Mouse (Mus musculus) kidney, postnatal 4 days (tissue): ENCODE measurements around the gene Col26a1.
A peak's percentile ranks its signal among the peaks of the same experiment; 100 is the strongest.

ENCODE experiments used
- DNase-seq, 2 experiments: peaks; one replicate each; pipeline ENCODE4 v3.0.0; 2021; ENCODE audit warnings: mixed read lengths in 2 of 2

Gene Col26a1

DNA sequence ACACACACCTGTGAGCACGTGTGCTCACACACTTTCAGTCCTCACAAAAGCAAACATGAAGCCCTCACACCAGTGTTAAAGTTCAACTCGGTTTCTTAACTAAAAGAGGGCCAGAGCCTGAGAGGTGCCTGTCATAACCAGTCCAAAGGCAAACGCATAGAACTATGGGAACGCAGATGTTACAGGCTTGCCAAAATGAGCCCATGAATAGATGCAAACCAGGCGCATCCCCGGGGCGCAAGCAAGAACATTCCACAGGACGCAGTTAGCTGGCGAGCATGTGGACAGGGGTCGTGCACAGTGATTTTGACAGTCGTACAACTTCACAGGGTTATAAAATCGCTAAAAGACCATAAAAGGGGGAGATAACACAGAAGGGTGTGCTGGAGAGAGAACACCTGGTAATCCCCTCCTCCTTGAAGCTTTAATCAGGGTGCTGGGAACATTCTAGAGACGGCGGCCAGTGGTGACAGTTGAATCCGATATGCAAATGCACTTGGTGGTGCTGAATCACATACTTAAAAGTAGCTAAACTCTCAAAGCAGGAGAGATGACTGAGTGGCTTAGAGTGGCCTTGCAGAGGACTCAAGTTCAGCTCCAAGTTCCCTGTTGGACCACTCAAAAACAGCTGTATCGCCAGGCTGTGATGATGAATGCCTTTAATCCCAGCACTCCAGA lies 76.5 kb downstream of the Col26a1 start:
- peak in 1 of 2 experiments; percentile 39 for DNase-seq

- DNase-seq: peak; percentile 41 to 42
Observed at GRCm38 (mm10) chr5:136805019-136805418, 78.0 kb downstream of the Col26a1 start.

GRCm38 (mm10) chr5:136804246-136804645 lies 78.8 kb downstream of the Col26a1 start:
- no peak for DNase-seq

DNA sequence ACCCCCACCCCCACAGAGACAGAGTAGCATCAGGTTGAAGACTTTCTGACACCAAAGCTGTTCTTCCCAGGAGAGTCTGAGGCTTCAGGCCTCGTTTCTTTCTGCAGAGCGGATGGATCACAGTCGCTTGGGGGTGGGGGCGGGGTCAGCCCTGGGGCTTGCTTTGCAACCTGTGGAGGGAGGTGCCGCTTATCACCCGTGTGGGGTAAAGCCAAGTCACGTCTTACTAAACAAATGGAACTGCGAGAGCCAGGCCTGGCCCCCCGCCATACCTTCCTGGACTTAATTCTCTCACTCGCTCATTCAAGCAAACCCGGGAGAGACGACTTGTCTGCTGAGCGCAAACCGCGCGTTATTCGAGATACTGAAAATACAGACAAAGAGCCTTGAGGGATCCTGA lies 80.3 kb downstream of the Col26a1 start:
- DNase-seq: peak; percentile 62 to 67

GRCm38 (mm10) chr5:136796917-136797316 lies 86.1 kb downstream of the Col26a1 start:
- peak in 1 of 2 experiments; percentile 49 for DNase-seq

DNA sequence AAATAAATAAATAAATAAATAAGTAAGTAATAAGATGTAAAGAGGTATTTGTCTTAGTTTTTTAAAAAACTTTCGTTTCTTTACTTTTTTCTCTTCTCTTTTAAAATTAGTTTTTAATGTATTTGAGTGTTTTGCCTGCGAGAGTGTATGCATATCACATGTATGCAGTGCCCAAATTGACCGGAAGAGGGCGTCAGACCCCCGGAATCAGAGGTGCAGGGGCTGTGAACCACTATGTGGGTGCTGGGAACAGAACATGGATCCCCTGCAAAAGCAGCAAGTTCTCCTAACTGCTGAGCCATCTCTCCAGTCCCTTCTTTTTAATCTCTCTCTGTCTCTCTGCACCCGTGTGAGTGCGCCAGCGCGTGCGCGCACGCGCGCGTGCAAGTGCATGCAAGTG lies 89.2 kb downstream of the Col26a1 start:
- no peak for DNase-seq

GRCm38 (mm10) chr5:136792541-136792940 lies 90.5 kb downstream of the Col26a1 start:
- DNase-seq: no peak

GRCm38 (mm10) chr5:136791204-136791603 lies 91.8 kb downstream of the Col26a1 start:
- no peak for DNase-seq

GRCm38 (mm10) chr5:136790570-136791196 lies 92.3 kb downstream of the Col26a1 start:
- peak; percentile 94 to 96 for DNase-seq

GRCm38 (mm10) chr5:136784531-136784930 lies 98.5 kb downstream of the Col26a1 start:
- no peak for DNase-seq

GRCm38 (mm10) chr5:136782600-136782999 lies 100.4 kb downstream of the Col26a1 start:
- no peak for DNase-seq

DNA sequence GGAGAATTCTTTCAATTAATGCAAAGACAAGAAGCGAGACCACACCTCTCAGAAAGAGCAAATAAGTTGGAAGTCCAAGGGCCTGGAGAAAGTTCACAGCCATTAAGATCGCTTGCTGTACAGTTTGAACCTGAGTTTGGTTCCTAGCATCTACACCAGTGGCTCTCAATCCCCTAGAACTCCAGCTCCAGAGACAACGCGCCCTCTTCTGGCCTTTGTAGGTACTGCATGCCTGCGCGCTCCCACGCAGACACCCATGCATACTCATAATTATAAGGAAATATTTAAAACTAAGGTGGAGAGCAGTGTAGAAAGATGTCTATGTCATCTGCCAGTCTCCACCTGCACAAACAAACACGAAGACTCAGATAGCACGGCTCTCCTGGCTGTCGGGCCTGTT lies 102.5 kb downstream of the Col26a1 start:
- DNase-seq: peak; percentile 68 to 72

DNA sequence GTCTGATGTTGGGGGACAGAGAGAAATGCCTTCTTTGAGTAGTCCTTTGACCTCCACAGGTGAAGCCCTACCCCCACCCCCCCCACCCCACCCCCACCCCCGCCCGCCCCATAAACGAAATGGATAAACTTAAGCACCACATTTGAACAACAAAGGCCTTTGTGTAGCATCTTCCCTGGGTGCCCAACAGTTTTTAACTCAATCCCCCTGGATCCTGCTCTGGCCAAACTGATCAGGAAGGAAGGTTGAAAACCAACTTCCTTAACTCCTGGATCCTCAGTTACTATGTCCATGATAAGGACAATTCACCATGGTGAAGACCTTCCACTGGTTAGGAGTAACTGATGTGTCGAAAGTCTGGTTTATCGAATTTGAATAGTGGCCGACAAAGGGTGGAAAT lies 103.1 kb downstream of the Col26a1 start:
- no peak for DNase-seq

DNA sequence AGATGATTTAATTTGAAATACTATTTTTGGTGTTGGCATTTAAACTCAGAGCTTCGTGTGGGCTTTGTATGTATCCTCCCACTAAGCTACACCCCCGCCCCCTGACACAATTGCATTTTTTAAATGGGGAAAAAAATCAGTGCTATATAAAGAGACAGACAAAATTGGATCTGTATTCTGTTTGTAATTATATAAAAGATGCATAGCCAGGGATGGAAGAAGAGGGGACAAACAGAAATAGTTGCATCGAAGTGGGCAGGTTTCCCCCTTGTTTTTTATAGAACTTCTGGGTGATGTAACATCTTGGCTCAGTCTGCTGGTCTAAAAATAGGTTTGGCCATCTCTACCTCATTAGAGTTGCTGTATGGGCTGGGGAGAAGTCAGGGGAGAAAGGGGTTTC lies 107.5 kb downstream of the Col26a1 start:
- DNase-seq: no peak

GRCm38 (mm10) chr5:136773044-136774039 lies 109.7 kb downstream of the Col26a1 start:
- no peak for DNase-seq

GRCm38 (mm10) chr5:136771132-136771531 lies 111.9 kb downstream of the Col26a1 start:
- DNase-seq: no peak

DNA sequence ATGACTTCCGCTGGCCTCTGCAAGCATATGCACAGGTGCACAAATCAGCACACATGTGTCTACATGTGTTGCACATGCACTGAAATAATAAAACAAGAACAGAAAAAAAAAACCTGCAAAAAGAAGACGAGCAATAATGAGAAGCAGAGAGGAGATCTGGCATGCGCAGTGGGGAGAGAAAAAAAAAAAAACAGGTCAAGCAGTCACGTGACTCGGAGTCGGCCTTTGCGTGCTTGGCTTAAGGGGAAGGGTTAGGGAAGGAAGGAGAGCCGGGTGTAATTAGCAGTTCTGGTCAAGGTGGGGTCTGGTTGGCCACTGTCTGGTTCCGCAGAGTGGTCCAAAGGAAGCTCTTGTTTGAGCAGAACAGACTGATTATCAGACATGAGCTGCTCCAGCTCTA lies 115.7 kb downstream of the Col26a1 start:
- no peak for DNase-seq

DNA sequence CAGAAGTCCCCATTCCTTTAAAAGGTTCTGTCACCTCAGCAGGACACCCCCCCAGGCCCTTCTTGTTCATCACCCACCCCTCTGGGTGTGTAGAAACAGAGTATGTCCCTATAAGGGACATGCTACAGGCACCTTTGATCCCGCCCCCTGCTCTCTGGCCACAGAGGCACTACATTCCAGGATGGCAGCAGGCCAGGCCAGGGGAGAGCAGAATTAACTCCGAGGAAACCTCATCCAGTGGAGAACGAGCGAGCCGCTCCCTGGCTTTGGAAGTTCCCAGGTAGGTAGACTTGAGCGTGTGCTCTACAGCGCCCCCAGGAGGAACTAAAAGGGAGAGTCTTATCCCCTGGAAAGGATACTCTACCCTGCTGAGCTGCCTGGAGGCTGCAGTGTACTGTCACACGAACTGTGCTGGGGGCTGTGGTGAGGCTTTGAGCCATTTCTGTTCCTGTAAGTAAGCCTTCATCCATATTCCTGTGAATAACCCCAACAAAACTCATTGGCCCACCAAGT lies 118.8 kb downstream of the Col26a1 start:
- DNase-seq: peak; percentile 39 to 53

DNA sequence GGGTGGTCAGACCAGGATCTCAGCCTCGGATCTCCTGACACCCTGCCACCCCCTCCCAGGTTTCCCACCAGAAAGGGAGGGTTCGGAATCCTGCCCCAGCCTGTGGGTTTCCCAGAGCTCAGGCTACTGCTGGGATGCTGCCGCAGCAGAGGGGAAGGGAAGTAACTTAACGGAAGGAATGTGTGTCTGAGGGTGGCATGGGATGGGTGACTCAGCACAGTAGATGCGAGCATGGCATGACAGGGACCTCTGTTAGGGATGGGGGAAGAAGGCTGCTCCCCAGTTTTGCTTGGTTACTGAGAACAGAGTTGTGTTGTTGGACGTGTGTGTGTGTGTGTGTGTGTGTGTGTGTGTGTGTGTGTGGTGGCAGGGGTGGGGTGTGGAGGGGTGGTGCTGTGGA lies 122.7 kb downstream of the Col26a1 start:
- DNase-seq: no peak

DNA sequence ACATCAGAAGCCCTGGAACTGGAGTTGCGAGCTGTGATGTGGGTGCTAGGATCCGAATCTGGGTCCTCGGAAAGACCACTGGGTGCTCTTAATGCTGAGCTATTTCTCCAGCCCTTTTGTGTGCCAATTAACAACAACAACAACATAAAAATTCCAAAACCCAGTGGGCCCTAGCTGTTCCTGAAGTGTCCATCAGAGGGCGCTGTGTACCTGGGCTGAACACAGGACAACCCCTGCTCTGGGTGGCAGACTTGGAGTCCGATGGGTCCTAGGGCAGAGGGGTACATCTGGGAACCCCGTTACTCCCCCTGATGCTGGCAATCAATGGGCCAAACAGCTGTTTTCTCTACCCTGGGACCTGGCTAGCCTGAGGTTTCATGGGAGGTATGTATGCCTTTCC lies 123.2 kb downstream of the Col26a1 start:
- DNase-seq: peak; percentile 31 to 40

- peak; percentile 82 to 84 for DNase-seq
Observed at GRCm38 (mm10) chr5:136755696-136756095, 127.3 kb downstream of the Col26a1 start.

DNA sequence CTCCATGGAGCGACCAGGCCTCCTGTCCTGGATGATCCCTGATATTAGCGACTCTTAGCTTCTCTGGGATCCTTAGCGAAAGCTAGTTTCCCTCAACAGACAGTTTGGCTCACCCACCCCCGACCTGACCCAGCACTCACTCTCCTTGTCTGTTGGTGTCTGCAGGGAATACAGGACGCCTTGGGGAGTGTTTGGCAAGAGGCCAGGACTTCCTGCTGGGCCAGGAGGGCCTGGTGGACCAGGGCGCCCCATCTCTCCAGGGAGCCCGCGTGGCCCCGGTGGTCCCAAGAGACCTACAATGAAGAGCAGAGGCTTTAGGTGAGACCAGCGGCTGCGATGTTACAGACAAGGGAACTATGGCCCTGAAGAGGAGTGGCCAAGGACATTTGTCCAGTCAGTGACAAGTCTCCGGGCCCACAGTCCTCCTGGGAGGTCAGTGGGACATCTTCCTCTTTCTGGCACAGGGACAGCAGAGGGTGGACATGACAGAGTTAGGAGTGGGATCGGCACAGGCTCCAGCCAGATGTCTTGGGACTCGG lies 128.9 kb downstream of the Col26a1 start:
- DNase-seq: peak in 1 of 2 experiments; percentile 23

- peak in 1 of 2 experiments; percentile 1 for DNase-seq
Observed at GRCm38 (mm10) chr5:136753176-136753575, 129.8 kb downstream of the Col26a1 start.
